Mouse (Mus musculus): Measurements from ENCODE around the gene Pcid2. TPM values are rescaled to one million over a fixed set of nuclear protein-coding genes. Genes with fewer than 3 reads are reported as not detected.
"Not testable (repeated sequence)": the region's sequence is repeated elsewhere in the genome, so short reads cannot be mapped to it uniquely, and the experiment has no call there.

Gene Pcid2
- polyA plus RNA-seq, 1 experiment from 2014 or later, result 38.4 TPM

DNA sequence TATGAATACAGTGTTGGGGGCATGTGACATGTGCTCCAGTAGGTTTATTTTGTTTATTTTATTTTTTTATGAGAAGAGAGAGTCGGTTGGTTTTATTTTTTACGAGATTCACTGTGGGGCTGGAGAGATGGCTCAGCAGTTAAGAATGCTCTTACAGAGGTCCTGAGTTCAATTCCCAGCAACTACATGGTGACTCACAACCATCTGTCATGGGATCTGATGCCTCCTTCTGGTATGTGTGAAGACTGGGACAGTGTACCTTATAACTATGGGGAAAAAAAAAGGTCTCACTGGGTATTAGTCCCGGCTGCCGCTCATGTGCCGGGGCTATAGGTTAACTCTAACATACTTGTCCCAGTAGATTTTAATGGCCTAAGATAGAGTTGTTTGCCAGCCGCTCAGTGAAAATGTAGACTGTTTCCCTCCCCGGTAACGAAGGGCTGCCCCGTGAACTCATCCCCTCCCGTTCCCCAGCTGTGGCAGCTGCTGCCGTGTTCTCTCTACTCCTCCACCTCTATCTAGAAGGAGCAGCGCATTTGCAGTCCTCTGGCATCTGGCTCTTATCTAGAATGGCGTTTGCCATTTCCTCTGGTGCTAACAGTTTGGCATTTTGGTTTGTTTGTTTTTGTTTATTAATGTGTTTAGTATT lies 2.9 kb upstream of the Pcid2 start:
- Histone ChIP-seq H3K9ac (ENCODE audit: low read length) (no peak overlapping the region), H3K27ac (ENCODE audit: low read length) (no peak overlapping the region), H3K36me3 (ENCODE audit: control insufficient read depth, insufficient read depth, low read length) (no peaks in the 10 kb centered on the region), H3K27me3 (ENCODE audit: control insufficient read depth, insufficient read depth, low read depth, low read length) (no peaks in the 10 kb centered on the region), H3K4me1 (replicated peaks; ENCODE audit: control insufficient read depth, insufficient read depth, low read length) (peaks cover 19% of the 10 kb centered on the region), H3K9me3 (ENCODE audit: control insufficient read depth, low read length) (no peaks in the 10 kb centered on the region), H3K4me2 (ENCODE audit: low read depth, low read length) (no peak overlapping the region), H3K4me3 (ENCODE audit: low read length) (no peak overlapping the region)
- no peak for ATAC-seq (ENCODE audit: low read depth)
- WGBS, result 77% methylated on average over 13 of the region's 13 CpGs

DNA sequence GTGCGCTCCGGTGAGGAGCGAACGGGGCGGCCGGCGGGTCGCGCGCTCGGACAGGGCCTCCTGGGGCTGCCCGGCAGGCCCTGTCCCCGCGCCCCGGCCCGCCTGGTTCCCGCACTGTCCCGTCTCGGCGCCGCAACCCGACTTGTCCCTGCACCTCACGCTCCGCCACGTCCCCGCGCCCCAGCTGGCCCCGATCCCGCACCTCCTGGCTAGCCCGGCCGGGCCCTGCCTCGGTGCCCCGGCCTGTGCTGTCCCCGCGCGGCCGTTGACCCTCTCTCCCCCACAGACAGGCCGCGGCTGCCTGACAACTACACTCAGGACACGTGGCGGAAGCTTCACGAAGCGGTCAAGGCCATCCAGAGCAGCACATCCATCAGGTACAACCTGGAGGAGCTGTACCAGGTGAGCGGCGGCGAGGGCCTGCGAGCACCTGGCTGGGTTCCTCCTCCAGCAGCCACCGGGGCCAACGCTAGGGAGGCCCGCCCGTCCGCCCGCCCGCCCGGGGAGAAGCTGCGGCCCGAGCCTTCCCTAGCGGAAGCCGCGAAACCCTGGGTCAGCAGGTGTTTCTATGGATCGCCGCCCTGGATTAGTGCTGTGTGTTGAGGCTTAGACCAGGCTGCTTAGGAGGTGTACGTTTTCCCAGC lies 771 bp upstream of the Pcid2 start:
- H3K36me3 ChIP-seq (ENCODE audit: control insufficient read depth, insufficient read depth, low read length), result 0 out of 2 replicates have a peak, but pooled peaks cover 2% of the 10 kb centered on the region
- ATAC-seq (ENCODE audit: low read depth), result peak; percentile 53

DNA sequence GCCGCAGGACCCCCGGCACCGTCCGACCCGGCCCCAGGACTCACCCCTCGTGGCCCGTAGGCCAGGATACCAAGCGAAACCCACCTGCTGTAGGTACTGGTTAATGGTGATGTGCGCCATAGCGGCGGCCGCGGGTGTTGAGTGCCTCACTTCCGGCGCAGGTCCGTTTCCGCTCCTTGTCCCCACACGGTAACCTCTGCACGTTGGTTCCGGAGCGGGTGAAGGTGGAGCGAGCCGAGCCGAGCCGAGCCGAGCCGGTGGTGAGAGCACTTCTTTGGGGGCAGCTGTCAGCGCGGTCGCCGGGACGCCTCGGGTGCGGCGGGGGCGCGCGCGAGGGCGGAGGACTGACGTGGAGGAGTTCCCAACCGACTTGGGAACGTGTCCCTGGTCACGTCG lies 570 bp downstream of the Pcid2 start:
- Histone ChIP-seq H3K4me3 (ENCODE audit: low read length) (peak overlapping the region; percentile 99), H3K4me1 (replicated peaks; ENCODE audit: control insufficient read depth, insufficient read depth, low read length) (peaks cover 19% of the 10 kb centered on the region), H3K9me3 (ENCODE audit: control insufficient read depth, low read length) (no peaks in the 10 kb centered on the region), H3K27ac (ENCODE audit: low read length) (peak overlapping the region; percentile 93), H3K9ac (ENCODE audit: low read length) (peak overlapping the region; percentile 94), H3K27me3 (ENCODE audit: control insufficient read depth, insufficient read depth, low read depth, low read length) (no peaks in the 10 kb centered on the region), H3K36me3 (ENCODE audit: control insufficient read depth, insufficient read depth, low read length) (peaks cover 5% of the 10 kb centered on the region; the same call in 1 of the 2 replicates), H3K4me2 (ENCODE audit: low read depth, low read length) (peak overlapping the region; percentile 91)
- peak; percentile 82 for ATAC-seq (ENCODE audit: low read depth)
- under 1% methylated on average over 45 of the region's 45 CpGs for WGBS

More for the DNA sequence above, 771 bp upstream of the Pcid2 start:
- Histone ChIP-seq H3K4me2 (ENCODE audit: low read depth, low read length) (peak overlapping the region; percentile 94), H3K9me3 (ENCODE audit: control insufficient read depth, low read length) (no peaks in the 10 kb centered on the region), H3K4me1 (replicated peaks; ENCODE audit: control insufficient read depth, insufficient read depth, low read length) (peaks cover 19% of the 10 kb centered on the region), H3K27me3 (ENCODE audit: control insufficient read depth, insufficient read depth, low read depth, low read length) (no peaks in the 10 kb centered on the region), H3K27ac (ENCODE audit: low read length) (peak overlapping the region; percentile 72), H3K9ac (ENCODE audit: low read length) (peak overlapping the region; percentile 98), H3K4me3 (ENCODE audit: low read length) (peak overlapping the region; percentile 99)
- WGBS, result under 1% methylated on average over 44 of the region's 63 CpGs

DNA sequence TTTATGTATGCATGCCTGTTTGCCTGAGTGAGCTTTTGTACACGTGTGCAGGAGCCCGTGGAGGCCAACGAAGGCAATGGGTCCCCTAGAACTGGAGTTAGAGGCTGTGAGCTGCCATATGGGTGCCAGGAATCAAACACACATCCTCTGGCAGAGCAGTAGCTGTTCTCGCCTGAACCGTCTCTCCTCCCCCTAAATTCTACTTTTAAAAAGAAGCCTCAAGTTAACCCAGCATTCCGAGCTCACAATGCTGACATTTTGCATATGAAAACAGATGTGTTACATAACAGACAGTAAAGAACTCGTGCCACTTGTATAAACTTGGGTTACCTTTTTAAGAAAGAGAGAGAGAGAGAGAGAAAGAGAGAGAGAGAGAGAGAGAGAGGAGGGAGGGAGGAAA lies 27.7 kb downstream of the Pcid2 start:
- no peaks in the 10 kb centered on the region for H3K27me3 ChIP-seq (ENCODE audit: control insufficient read depth, insufficient read depth, low read depth, low read length)
- H3K27ac ChIP-seq (ENCODE audit: low read length), result no peak overlapping the region
- no peaks in the 10 kb centered on the region for H3K9me3 ChIP-seq (ENCODE audit: control insufficient read depth, low read length)
- WGBS, result 81% methylated on average over 7 of the region's 7 CpGs
- peaks cover 43% of the 10 kb centered on the region for H3K36me3 ChIP-seq (ENCODE audit: control insufficient read depth, insufficient read depth, low read length)
- no peak overlapping the region for H3K9ac ChIP-seq (ENCODE audit: low read length)
- no peak for ATAC-seq (ENCODE audit: low read depth)
- no peaks in the 10 kb centered on the region for H3K4me1 ChIP-seq (replicated peaks; ENCODE audit: control insufficient read depth, insufficient read depth, low read length)
- H3K4me3 ChIP-seq (ENCODE audit: low read length), result no peak overlapping the region
- H3K4me2 ChIP-seq (ENCODE audit: low read depth, low read length), result no peak overlapping the region

DNA sequence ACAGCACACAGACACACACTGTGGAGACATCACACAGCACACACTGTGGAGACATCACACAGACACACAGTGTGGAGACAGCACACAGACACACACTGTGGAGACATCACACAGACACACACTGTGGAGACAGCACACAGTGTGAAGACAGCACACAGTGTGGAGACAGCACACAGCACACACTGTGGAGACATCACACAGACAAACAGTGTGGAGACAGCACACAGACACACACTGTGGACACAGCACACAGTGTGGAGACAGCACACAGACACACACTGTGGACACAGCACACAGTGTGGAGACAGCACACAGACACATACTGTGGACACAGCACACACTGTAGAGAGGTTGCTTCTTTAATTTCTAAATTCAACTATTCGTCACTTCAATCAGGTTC lies 29.7 kb downstream of the Pcid2 start:
- WGBS, result 90% methylated on average over 1 of the region's 1 CpGs
- H3K27ac ChIP-seq (ENCODE audit: low read length); ATAC-seq (ENCODE audit: low read depth); H3K4me3 ChIP-seq (ENCODE audit: low read length); H3K4me1 ChIP-seq (replicated peaks; ENCODE audit: control insufficient read depth, insufficient read depth, low read length); H3K27me3 ChIP-seq (ENCODE audit: control insufficient read depth, insufficient read depth, low read depth, low read length); H3K9ac ChIP-seq (ENCODE audit: low read length); H3K4me2 ChIP-seq (ENCODE audit: low read depth, low read length); H3K9me3 ChIP-seq (ENCODE audit: control insufficient read depth, low read length): not testable (repeated sequence)
- peaks cover 34% of the 10 kb centered on the region for H3K36me3 ChIP-seq (ENCODE audit: control insufficient read depth, insufficient read depth, low read length)

DNA sequence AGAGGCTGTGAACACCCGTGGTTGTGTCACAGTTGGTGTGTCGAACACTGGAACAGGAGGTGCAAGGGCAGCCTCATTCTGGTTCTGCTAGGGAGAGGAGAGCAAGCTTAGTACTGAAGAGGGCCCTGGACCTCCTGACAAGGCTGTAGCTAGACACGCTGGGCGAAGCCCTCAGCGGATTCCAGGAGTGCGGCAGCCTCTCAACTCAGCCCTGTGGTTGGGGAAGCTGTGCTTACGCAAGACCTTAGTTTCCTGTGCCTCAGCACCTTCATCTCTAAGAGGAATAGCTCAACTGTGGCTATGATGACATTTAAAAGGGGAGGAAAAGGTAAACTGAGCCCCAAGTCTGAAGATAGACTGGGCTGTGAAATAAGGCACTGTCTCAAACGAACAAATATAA lies 30.2 kb downstream of the Pcid2 start:
- Histone ChIP-seq H3K27ac (ENCODE audit: low read length) (no peak overlapping the region), H3K36me3 (ENCODE audit: control insufficient read depth, insufficient read depth, low read length) (peaks cover 34% of the 10 kb centered on the region)
- 84% methylated on average over 8 of the region's 8 CpGs for WGBS

DNA sequence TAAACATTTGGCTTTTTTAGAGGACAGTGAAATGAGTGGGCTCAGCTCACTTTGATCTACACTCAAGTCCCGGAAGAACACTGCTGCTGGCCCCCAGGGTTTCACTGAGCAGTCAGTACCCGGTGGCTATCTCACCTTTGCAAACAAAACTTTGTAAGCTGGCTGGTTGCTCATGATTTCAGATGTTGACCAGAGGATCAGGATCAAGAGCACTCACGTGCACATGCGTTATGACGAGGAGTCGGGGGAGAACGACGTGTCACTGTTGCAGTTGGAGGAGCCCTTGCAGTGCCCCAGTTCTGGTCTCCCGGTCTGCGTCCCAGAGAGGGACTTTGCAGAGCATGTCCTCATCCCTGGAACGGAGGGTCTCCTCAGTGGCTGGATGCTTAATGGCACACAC lies 32.0 kb downstream of the Pcid2 start:
- Histone ChIP-seq H3K9me3 (ENCODE audit: control insufficient read depth, low read length) (no peaks in the 10 kb centered on the region), H3K9ac (ENCODE audit: low read length) (no peak overlapping the region), H3K27me3 (ENCODE audit: control insufficient read depth, insufficient read depth, low read depth, low read length) (no peaks in the 10 kb centered on the region), H3K4me1 (replicated peaks; ENCODE audit: control insufficient read depth, insufficient read depth, low read length) (no peaks in the 10 kb centered on the region), H3K4me3 (ENCODE audit: low read length) (no peak overlapping the region), H3K4me2 (ENCODE audit: low read depth, low read length) (no peak overlapping the region), H3K36me3 (ENCODE audit: control insufficient read depth, insufficient read depth, low read length) (peaks cover 23% of the 10 kb centered on the region), H3K27ac (ENCODE audit: low read length) (no peak overlapping the region)
- ATAC-seq (ENCODE audit: low read depth), result no peak
- WGBS, result 67% methylated on average over 11 of the region's 11 CpGs

More for the DNA sequence above, 30.2 kb downstream of the Pcid2 start:
- H3K4me1 ChIP-seq (replicated peaks; ENCODE audit: control insufficient read depth, insufficient read depth, low read length), result no peaks in the 10 kb centered on the region
- no peak overlapping the region for H3K4me3 ChIP-seq (ENCODE audit: low read length)
- no peak for ATAC-seq (ENCODE audit: low read depth)
- H3K9me3 ChIP-seq (ENCODE audit: control insufficient read depth, low read length), result no peaks in the 10 kb centered on the region
- H3K9ac ChIP-seq (ENCODE audit: low read length), result no peak overlapping the region
- no peaks in the 10 kb centered on the region for H3K27me3 ChIP-seq (ENCODE audit: control insufficient read depth, insufficient read depth, low read depth, low read length)
- H3K4me2 ChIP-seq (ENCODE audit: low read depth, low read length), result no peak overlapping the region

DNA sequence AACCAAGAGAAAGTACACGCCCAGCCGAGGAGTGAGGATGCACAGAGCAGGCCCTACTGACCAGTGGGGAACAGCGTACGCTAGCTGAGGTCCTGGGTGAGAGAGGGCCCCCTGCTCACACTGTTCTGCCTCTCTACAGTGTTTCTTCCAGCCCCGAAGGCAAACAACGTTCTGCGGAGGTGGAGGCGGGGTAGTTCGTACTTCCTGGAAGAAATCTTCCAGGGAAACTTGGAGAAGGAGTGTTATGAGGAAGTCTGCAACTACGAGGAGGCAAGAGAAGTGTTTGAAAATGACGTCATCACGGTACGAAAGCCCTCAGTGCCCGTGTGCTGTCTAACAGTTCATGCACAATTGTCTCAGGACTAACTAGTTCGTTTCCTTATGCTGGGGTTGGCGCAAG lies 42.1 kb downstream of the Pcid2 start:
- H3K27ac ChIP-seq (ENCODE audit: low read length), result no peak overlapping the region
- WGBS, result 43% methylated on average over 16 of the region's 16 CpGs
- no peaks in the 10 kb centered on the region for H3K27me3 ChIP-seq (ENCODE audit: control insufficient read depth, insufficient read depth, low read depth, low read length)
- peak; percentile 34; the same call in 1 of the 2 replicates for ATAC-seq (ENCODE audit: low read depth)
- H3K4me3 ChIP-seq (ENCODE audit: low read length), result no peak overlapping the region
- no peaks in the 10 kb centered on the region for H3K9me3 ChIP-seq (ENCODE audit: control insufficient read depth, low read length)
- H3K4me2 ChIP-seq (ENCODE audit: low read depth, low read length), result peak overlapping the region; percentile 34; the same call in 1 of the 2 replicates
- no peaks in the 10 kb centered on the region for H3K36me3 ChIP-seq (ENCODE audit: control insufficient read depth, insufficient read depth, low read length)
- 0 out of 2 replicates have a peak, but pooled peaks cover 2% of the 10 kb centered on the region for H3K4me1 ChIP-seq (replicated peaks; ENCODE audit: control insufficient read depth, insufficient read depth, low read length)
- H3K9ac ChIP-seq (ENCODE audit: low read length), result no peak overlapping the region

DNA sequence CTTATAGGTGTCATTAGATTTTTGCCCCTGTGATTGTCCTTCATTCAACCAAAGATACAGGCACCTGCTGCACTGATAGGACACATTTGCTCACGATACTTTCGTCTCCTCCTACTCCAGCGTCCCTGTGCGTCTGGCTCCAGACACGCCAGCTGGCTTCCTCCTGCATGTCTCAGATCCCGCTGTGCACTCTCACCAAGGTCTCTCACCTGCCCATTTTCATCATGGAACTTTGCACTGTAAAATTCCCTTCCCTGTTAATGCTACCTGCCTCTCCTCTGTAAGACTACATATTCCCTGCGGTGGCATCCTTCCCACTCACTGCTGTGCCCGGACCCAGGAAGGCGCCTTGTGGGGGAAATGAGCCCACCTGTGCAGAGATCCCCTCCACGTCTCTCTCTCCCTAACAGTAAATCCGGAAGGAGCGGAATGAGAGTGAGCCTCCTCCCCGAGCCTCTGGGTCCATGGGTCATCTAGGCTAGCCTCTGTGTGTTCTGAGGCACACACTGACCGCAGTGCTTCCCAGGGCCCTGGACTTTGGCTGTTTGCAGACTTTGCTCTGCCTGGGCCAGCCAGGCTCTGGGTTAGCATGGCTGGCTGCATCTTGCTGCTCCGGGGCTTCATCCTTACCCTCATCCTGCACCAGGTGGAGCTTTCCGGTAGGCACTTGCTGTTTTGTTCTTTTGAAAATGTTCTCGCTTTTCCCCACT lies 44.7 kb downstream of the Pcid2 start, which contains the start of gene Proz:
Proz (plus strand) TSS at position 474 of the 710 bp plus-strand sequence.
- Histone ChIP-seq H3K4me1 (replicated peaks; ENCODE audit: control insufficient read depth, insufficient read depth, low read length) (0 out of 2 replicates have a peak, but pooled peaks cover 2% of the 10 kb centered on the region), H3K9me3 (ENCODE audit: control insufficient read depth, low read length) (no peaks in the 10 kb centered on the region), H3K9ac (ENCODE audit: low read length) (no peak within 1 kb of the TSS), H3K27ac (ENCODE audit: low read length) (no peak within 1 kb of the TSS), H3K27me3 (ENCODE audit: control insufficient read depth, insufficient read depth, low read depth, low read length) (no peaks in the 10 kb centered on the region), H3K4me2 (ENCODE audit: low read depth, low read length) (no peak within 1 kb of the TSS), H3K4me3 (ENCODE audit: low read length) (no peak within 1 kb of the TSS), H3K36me3 (ENCODE audit: control insufficient read depth, insufficient read depth, low read length) (no peaks in the 10 kb centered on the region)
- 73% methylated on average over 17 of the region's 17 CpGs for WGBS
- ATAC-seq (ENCODE audit: low read depth), result no peak

Measured in lung, embryonic 16.5 days (tissue).